Mouse (Mus musculus) bone marrow macrophage, adult 2 months (primary cell): ENCODE results near the gene Stat1.

Experiments
- CTCF ChIP-seq: IDR thresholded peaks from 2 replicates; pipeline ENCODE4 v1.5.1; 2012; ENCODE audit warnings: low read depth, mild to moderate bottlenecking, low read length, moderate library complexity
- POLR2A ChIP-seq: IDR thresholded peaks from 2 replicates; pipeline ENCODE4 v1.6.1; 2012; ENCODE audit warnings: mild to moderate bottlenecking, low read depth, low read length, borderline replicate concordance

GRCm38 (mm10) chr1:52170747-52171146, 51.5 kb downstream of the Stat1 start:
- no peak for TF ChIP-seq POLR2A
- no peak for TF ChIP-seq CTCF
